Mouse (Mus musculus) adrenal gland, postnatal 10 days (tissue): ENCODE results near the gene Clcc1. TPM values are rescaled to one million over a fixed set of nuclear protein-coding genes. Genes with fewer than 3 reads are reported as not detected.
A peak's percentile ranks its signal among the peaks of the same experiment; 100 is the strongest.

Experiments used
- DNase-seq: peaks from one replicate; pipeline ENCODE4 v3.0.0; 2021; ENCODE audit warnings: mixed read lengths
- total RNA-seq, 2 experiments: library from RNA; stranded (reverse); gene quantifications; 2 replicates each; pipeline ENCODE4 v1.2.3; 2021

Gene Clcc1
- total RNA-seq, 2 experiments from 2014 or later = 33.7 to 37.9 TPM

GRCm38 (mm10) chr3:108702789-108703188 lies 49.1 kb downstream of the Clcc1 start:
- no peak for DNase-seq

- DNase-seq = no peak
Measured at GRCm38 (mm10) chr3:108711296-108711695, 57.6 kb downstream of the Clcc1 start.

GRCm38 (mm10) chr3:108713065-108713675 lies 59.5 kb downstream of the Clcc1 start:
- DNase-seq = no peak

- DNase-seq = peak; percentile 13
Measured at GRCm38 (mm10) chr3:108714837-108715236, 61.1 kb downstream of the Clcc1 start.

DNA sequence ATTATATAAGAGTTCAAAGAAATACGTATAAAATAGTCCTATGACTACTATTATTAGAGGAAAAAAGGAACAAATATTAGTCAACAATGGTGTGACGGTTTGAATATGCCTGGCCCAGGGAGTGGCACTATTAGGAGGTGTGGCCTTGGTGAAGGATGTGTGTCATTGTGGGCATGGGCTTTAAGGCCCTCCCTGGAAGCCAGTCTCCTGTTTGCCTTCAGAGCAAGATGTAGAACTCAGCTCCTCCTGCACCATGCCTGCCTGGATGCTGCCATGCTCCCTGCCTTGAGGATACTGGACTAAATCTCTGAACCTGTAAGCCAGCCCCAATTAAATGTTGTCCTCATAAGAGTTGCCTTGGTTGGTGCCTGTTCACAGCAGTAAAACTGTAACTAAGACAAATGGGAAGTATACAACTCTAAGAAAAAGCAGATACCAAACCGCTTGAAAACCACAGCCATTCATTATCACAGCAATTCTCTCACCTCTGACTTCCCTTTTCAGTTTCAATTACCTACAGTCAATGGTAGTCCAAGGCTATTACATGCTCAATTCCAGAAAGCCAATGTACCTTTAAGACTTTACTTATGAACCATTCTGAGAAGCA lies 64.3 kb downstream of the Clcc1 start:
- no peak for DNase-seq

- DNase-seq = no peak
Measured at GRCm38 (mm10) chr3:108719357-108719756, 65.6 kb downstream of the Clcc1 start.

DNA sequence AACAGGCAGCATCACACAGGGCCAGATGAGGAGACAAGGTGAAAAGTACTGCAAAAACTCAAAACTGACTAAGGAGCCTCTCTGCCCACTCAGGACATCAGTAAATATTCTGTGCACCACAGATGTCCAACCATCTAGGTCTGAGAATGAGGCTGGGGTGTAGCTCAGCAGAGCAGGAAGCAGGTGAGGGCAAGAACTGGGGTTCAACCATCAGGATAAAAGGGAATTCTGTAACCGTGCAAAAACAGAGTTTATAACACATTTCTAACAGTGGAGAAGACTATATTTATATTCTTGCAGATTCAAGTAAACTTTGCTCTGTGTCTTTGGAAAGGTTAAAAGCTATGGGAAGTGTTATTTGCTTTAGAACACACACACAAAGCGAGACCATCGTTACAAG lies 66.0 kb downstream of the Clcc1 start:
- no peak for DNase-seq

GRCm38 (mm10) chr3:108721076-108721991 lies 67.6 kb downstream of the Clcc1 start:
- DNase-seq = peak; percentile 59

GRCm38 (mm10) chr3:108722036-108722872 lies 68.5 kb downstream of the Clcc1 start, which contains the start of gene Gpsm2:
TSS of gene Gpsm2 (minus strand) at chr3:108722309.
- DNase-seq = peak; percentile 99

DNA sequence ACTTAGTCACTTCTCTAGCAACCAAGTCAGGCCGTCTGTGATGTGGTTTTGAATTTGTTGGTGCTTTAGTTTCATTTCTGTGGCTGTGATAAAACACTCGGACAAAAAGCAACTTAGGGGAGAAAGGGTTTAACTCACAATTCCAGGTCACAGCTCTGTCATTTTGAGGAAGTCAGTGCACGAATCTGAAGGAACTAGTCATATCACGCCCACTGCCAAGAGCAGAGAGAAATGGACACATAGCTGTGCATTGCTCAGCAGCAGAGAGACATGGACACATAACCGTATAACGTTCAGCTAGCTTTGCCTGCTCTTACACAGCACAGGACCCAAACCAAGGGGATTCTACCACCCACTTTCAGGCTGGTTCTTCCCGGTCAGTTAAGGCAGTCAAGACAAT lies 72.7 kb downstream of the Clcc1 start:
- DNase-seq = no peak

- no peak for DNase-seq
Measured at GRCm38 (mm10) chr3:108727344-108727743, 73.6 kb downstream of the Clcc1 start.

DNA sequence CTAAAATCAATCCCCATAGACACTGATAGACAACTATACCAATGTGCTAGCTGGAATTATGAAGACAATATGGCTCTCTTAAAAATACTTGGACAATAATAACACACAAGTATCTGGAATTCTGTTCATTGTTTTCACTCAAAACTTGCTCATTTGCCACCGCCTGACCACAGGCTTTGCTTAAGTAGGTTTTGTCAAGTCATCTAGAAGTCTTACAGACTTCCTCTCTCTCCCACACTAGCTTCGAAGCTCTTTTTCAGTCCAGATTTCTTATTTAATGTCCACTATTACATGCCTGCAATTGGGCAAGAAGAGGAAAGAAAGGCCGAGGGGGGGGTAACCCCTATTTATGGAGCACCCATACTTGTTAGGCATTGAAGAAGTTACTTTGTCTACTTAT lies 74.1 kb downstream of the Clcc1 start:
- DNase-seq = no peak

Other genes with a start within 250 kb of the Clcc1 start
- gene Celsr2, start 238.4 kb upstream of the Clcc1 start, total RNA-seq = 10 to 100 TPM; 11.1 to 12.1 TPM
- gene Sars, start 208.7 kb upstream of the Clcc1 start, total RNA-seq = 100 to 1,000 TPM; 146 to 152 TPM
- gene 1700013F07Rik, start 119.8 kb upstream of the Clcc1 start, total RNA-seq = under 1 TPM in 1 of 2 experiments, not detected in 1; 0.42 TPM
- gene 5330417C22Rik, start 117.4 kb upstream of the Clcc1 start, total RNA-seq = 1 to 10 TPM; 1.7 to 1.8 TPM
- 10 to 100 TPM; 38.3 to 40.4 TPM for gene Tmem167b, start 91.4 kb upstream of the Clcc1 start, total RNA-seq
- 10 to 100 TPM; 21.0 to 25.0 TPM for gene Taf13, start 82.2 kb upstream of the Clcc1 start, total RNA-seq
- gene Wdr47, start 62.6 kb upstream of the Clcc1 start, total RNA-seq = 10 to 100 TPM; 10.2 to 11.0 TPM
- gene Gpsm2, start 68.4 kb downstream of the Clcc1 start, total RNA-seq = 10 to 100 TPM; 12.7 to 13.1 TPM
- gene Aknad1, start 85.7 kb downstream of the Clcc1 start, total RNA-seq = under 1 TPM; 0.09 to 0.12 TPM
- gene Stxbp3, start 186.6 kb downstream of the Clcc1 start, total RNA-seq = 10 to 100 TPM; 40.2 to 46.6 TPM
- gene Fndc7, start 236.1 kb downstream of the Clcc1 start, total RNA-seq = 1 to 10 TPM in 1 of 2 experiments, under 1 TPM in 1; 0.39 to 1.4 TPM